Mouse (Mus musculus): ENCODE measurements around the gene Acvr2b. TPM values are rescaled to one million over a fixed set of nuclear protein-coding genes. Genes with fewer than 3 reads are reported as not detected.

The Acvr2b gene
- polyA plus RNA-seq, 1 experiment: 1.3 TPM

- peaks cover 13% of the 10 kb centered on the region for H3K27me3 ChIP-seq (ENCODE audit: control insufficient read depth, insufficient read depth, low read length)
- TF ChIP-seq POLR2A (IDR thresholded peaks at IDR 0.05; ENCODE audit: low read depth, low read length) (no peak), CTCF (IDR thresholded peaks at IDR 0.05; ENCODE audit: extremely low read depth, insufficient read depth, insufficient read length, insufficient replicate concordance) (no peak)
- H3K27ac ChIP-seq (ENCODE audit: insufficient read depth, low read length): no peak overlapping the region
- H3K4me1 ChIP-seq (ENCODE audit: control insufficient read depth, insufficient read depth, insufficient read length): peaks cover 6% of the 10 kb centered on the region
- 14% methylated on average over 5 of the region's 5 CpGs for WGBS
- H3K36me3 ChIP-seq (ENCODE audit: control insufficient read depth, insufficient read depth, low read length): no peaks in the 10 kb centered on the region
- no peak for DNase-seq (ENCODE audit: low read depth in 1 of 2, low spot score in 2 of 2)
- no peak overlapping the region for H3K4me3 ChIP-seq (ENCODE audit: extremely low read depth, insufficient read depth, insufficient read length)
Observed at GRCm38 (mm10) chr9:119404090-119404489, 2.2 kb downstream of the Acvr2b start.

GRCm38 (mm10) chr9:119407884-119408283, 6.0 kb downstream of the Acvr2b start:
- no peak for DNase-seq (ENCODE audit: low read depth in 1 of 2, low spot score in 2 of 2)
- TF ChIP-seq POLR2A (IDR thresholded peaks at IDR 0.05; ENCODE audit: low read depth, low read length) (no peak), CTCF (IDR thresholded peaks at IDR 0.05; ENCODE audit: extremely low read depth, insufficient read depth, insufficient read length, insufficient replicate concordance) (no peak)
- 91% methylated on average over 15 of the region's 15 CpGs for WGBS
- Histone ChIP-seq H3K36me3 (ENCODE audit: control insufficient read depth, insufficient read depth, low read length) (no peaks in the 10 kb centered on the region), H3K4me1 (ENCODE audit: control insufficient read depth, insufficient read depth, insufficient read length) (peaks cover 3% of the 10 kb centered on the region; the same call in 1 of the 2 replicates), H3K27ac (ENCODE audit: insufficient read depth, low read length) (no peak overlapping the region), H3K27me3 (ENCODE audit: control insufficient read depth, insufficient read depth, low read length) (peaks cover 4% of the 10 kb centered on the region; the same call in 1 of the 2 replicates), H3K4me3 (ENCODE audit: extremely low read depth, insufficient read depth, insufficient read length) (no peak overlapping the region)

GRCm38 (mm10) chr9:119408898-119409664, 7.2 kb downstream of the Acvr2b start:
- no peak overlapping the region for H3K27ac ChIP-seq (ENCODE audit: insufficient read depth, low read length)

GRCm38 (mm10) chr9:119409864-119410263, 7.9 kb downstream of the Acvr2b start:
- H3K27ac ChIP-seq (ENCODE audit: insufficient read depth, low read length): no peak overlapping the region
- H3K36me3 ChIP-seq (ENCODE audit: control insufficient read depth, insufficient read depth, low read length): no peaks in the 10 kb centered on the region
- H3K4me1 ChIP-seq (ENCODE audit: control insufficient read depth, insufficient read depth, insufficient read length): no peaks in the 10 kb centered on the region
- no peaks in the 10 kb centered on the region for H3K27me3 ChIP-seq (ENCODE audit: control insufficient read depth, insufficient read depth, low read length)
- 81% methylated on average over 5 of the region's 5 CpGs for WGBS
- DNase-seq (ENCODE audit: low read depth in 1 of 2, low spot score in 2 of 2): no peak
- TF ChIP-seq CTCF (IDR thresholded peaks at IDR 0.05; ENCODE audit: extremely low read depth, insufficient read depth, insufficient read length, insufficient replicate concordance) (no peak), POLR2A (IDR thresholded peaks at IDR 0.05; ENCODE audit: low read depth, low read length) (no peak)
- H3K4me3 ChIP-seq (ENCODE audit: extremely low read depth, insufficient read depth, insufficient read length): no peak overlapping the region

More at GRCm38 (mm10) chr9:119408898-119409664, 7.2 kb downstream of the Acvr2b start:
- WGBS: 67% methylated on average over 11 of the region's 11 CpGs
- no peak for DNase-seq (ENCODE audit: low read depth in 1 of 2, low spot score in 2 of 2)
- Histone ChIP-seq H3K4me3 (ENCODE audit: extremely low read depth, insufficient read depth, insufficient read length) (no peak overlapping the region), H3K4me1 (ENCODE audit: control insufficient read depth, insufficient read depth, insufficient read length) (no peaks in the 10 kb centered on the region), H3K27me3 (ENCODE audit: control insufficient read depth, insufficient read depth, low read length) (no peaks in the 10 kb centered on the region), H3K36me3 (ENCODE audit: control insufficient read depth, insufficient read depth, low read length) (no peaks in the 10 kb centered on the region)
- TF ChIP-seq CTCF (IDR thresholded peaks at IDR 0.05; ENCODE audit: extremely low read depth, insufficient read depth, insufficient read length, insufficient replicate concordance) (no peak), POLR2A (IDR thresholded peaks at IDR 0.05; ENCODE audit: low read depth, low read length) (no peak)

- Histone ChIP-seq H3K27ac (ENCODE audit: insufficient read depth, low read length) (no peak overlapping the region), H3K4me3 (ENCODE audit: extremely low read depth, insufficient read depth, insufficient read length) (no peak overlapping the region), H3K36me3 (ENCODE audit: control insufficient read depth, insufficient read depth, low read length) (no peaks in the 10 kb centered on the region), H3K27me3 (ENCODE audit: control insufficient read depth, insufficient read depth, low read length) (no peaks in the 10 kb centered on the region), H3K4me1 (ENCODE audit: control insufficient read depth, insufficient read depth, insufficient read length) (no peaks in the 10 kb centered on the region)
- no peak for DNase-seq (ENCODE audit: low read depth in 1 of 2, low spot score in 2 of 2)
- WGBS: 69% methylated on average over 18 of the region's 18 CpGs
- TF ChIP-seq CTCF (IDR thresholded peaks at IDR 0.05; ENCODE audit: extremely low read depth, insufficient read depth, insufficient read length, insufficient replicate concordance) (no peak), POLR2A (IDR thresholded peaks at IDR 0.05; ENCODE audit: low read depth, low read length) (no peak)
Observed at GRCm38 (mm10) chr9:119418025-119418424, 16.1 kb downstream of the Acvr2b start.

GRCm38 (mm10) chr9:119419852-119420438, 18.0 kb downstream of the Acvr2b start:
- H3K27ac ChIP-seq (ENCODE audit: insufficient read depth, low read length): no peak overlapping the region
- WGBS: 90% methylated on average over 12 of the region's 12 CpGs

More at GRCm38 (mm10) chr9:119419852-119420438, 18.0 kb downstream of the Acvr2b start:
- no peak for DNase-seq (ENCODE audit: low read depth in 1 of 2, low spot score in 2 of 2)
- H3K27me3 ChIP-seq (ENCODE audit: control insufficient read depth, insufficient read depth, low read length): no peaks in the 10 kb centered on the region
- no peak overlapping the region for H3K4me3 ChIP-seq (ENCODE audit: extremely low read depth, insufficient read depth, insufficient read length)
- no peaks in the 10 kb centered on the region for H3K4me1 ChIP-seq (ENCODE audit: control insufficient read depth, insufficient read depth, insufficient read length)
- no peak for TF ChIP-seq CTCF (IDR thresholded peaks at IDR 0.05; ENCODE audit: extremely low read depth, insufficient read depth, insufficient read length, insufficient replicate concordance)
- no peak for TF ChIP-seq POLR2A (IDR thresholded peaks at IDR 0.05; ENCODE audit: low read depth, low read length)
- H3K36me3 ChIP-seq (ENCODE audit: control insufficient read depth, insufficient read depth, low read length): no peaks in the 10 kb centered on the region

Data from spleen, adult 2 months (tissue).